Mouse (Mus musculus): Measurements from ENCODE around the gene Gpc5.

GRCm38 (mm10) chr14:115369611-115370167, 277.7 kb downstream of the Gpc5 start:
- no peak for TF ChIP-seq CTCF (IDR thresholded peaks at IDR 0.05; ENCODE audit: extremely low read depth, insufficient read length, insufficient replicate concordance, low read depth, low read length)
- TF ChIP-seq POLR2A (IDR thresholded peaks at IDR 0.05; ENCODE audit: low read depth, low read length), result no peak
